Mouse (Mus musculus): ENCODE results near the gene Zfp790. TPM values are rescaled to one million over a fixed set of nuclear protein-coding genes. Genes with fewer than 3 reads are reported as not detected.

The Zfp790 gene
- polyA plus RNA-seq (2014; fragmentation: Nextera tagmentation; extraction: Ambion mirVana), result 12.8 and 14.5 TPM in 2 replicates

- peaks cover 16% of the 10 kb centered on the region for H3K4me1 ChIP-seq (ENCODE audit: control insufficient read depth, insufficient read depth, low read length)
- no peaks in the 10 kb centered on the region for H3K9me3 ChIP-seq (ENCODE audit: control insufficient read depth, low read length)
- H3K27ac ChIP-seq (replicated peaks; ENCODE audit: low read depth, low read length), result peak within 1 kb of the TSS; percentile 89
- H3K36me3 ChIP-seq (ENCODE audit: control insufficient read depth, insufficient read depth, low read length), result 0 out of 2 replicates have a peak, but pooled peaks cover 3% of the 10 kb centered on the region
- WGBS, result under 1% methylated on average over 26 of the region's 26 CpGs
- H3K4me3 ChIP-seq (ENCODE audit: low read depth, low read length), result peak within 1 kb of the TSS; percentile 58
- ATAC-seq (ENCODE audit: low read depth), result peak; percentile 97
- peak; percentile 98 for DNase-seq (ENCODE audit: low spot score)
- no peaks in the 10 kb centered on the region for H3K27me3 ChIP-seq (replicated peaks; ENCODE audit: control insufficient read depth, insufficient read depth, low read length)
- peak within 1 kb of the TSS; percentile 76 for H3K9ac ChIP-seq (ENCODE audit: low read depth, low read length)
- H3K4me2 ChIP-seq (ENCODE audit: low read depth, low read length), result peak within 1 kb of the TSS; percentile 72
Measured at GRCm38 (mm10) chr7:29815910-29816429, at the start of gene Zfp790. Zfp790 (plus strand) TSS chr7:29816114.

DNA sequence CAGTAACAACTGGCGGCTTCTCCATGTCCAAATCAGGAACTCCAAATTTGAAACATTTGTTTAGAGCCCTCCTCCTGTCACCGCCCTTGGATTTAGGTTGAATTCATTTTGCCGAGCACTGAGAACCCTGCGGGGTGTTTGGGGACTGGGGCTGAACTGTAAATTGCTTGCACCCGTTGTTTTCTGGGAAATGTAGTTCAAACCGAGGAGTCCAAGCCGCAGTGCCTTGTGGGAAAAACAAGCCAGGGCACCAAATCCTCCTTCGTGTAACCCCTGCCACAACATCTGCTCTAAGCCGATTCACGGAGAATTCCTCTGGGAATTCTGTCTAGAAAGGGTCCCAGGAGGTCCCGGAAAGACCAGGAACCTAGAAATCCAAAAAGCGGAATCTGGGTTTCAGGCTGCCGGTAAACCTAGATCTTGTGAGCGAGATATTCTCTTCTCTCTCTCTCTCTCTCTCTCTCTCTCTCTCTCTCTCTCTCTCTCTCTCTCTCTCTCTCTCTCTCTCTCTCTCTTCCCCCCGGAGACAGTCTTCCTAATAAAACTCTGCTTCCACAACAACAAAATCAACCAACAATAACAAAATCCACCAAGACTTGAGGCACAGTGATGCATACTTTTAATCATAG lies 48.7 kb upstream of the Zfp790 start:
- peak overlapping the region; percentile 62 for H3K9ac ChIP-seq (ENCODE audit: low read depth, low read length)
- 2% methylated on average over 15 of the region's 15 CpGs for WGBS
- H3K27ac ChIP-seq (replicated peaks; ENCODE audit: low read depth, low read length), result peak overlapping the region; percentile 65; the same call in 1 of the 2 replicates

DNA sequence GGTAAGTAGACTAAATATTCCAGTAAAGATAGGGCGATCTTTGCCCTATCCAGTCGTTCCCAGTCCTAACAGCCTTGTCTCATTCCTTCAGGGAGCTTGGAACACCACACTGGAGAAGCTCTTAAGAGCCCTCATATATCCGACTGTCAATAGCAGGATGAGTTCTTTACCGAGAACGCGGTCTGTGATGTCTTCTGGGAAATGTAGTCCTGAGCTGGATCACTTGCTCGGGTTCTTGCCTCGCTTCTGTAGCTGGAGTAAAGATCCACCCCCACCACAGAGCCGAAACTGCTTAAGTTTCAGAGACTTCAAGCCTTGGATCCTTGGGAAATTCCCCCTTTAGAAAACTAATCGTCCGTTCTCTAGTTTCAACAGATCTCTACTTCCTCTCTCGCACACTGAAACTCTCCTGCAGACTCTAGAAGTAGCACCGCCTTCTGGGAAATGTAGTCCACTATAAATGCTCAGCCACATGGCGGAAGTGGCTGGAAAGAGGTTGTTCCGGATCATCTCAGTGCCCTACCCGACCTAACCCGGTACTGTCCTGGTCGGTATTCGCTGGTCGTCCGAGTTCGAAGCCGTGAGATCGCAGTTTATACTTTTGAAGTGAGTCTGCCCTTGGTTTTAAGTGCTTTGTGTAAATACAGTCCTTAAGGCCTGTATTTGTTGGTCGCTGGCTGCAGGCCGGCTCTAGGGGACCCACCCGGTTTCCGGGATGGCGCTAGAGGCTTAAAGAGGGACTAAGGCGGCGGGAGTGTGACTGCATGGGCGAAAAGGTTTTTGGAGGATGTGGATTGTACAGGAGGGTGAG lies 47.6 kb upstream of the Zfp790 start, which contains the start of gene Zfp84:
Zfp84 (plus strand) TSS at position 463 of the 811 bp plus-strand sequence.
- under 1% methylated on average over 32 of the region's 32 CpGs for WGBS
- Histone ChIP-seq H3K9me3 (ENCODE audit: control insufficient read depth, low read length) (no peaks in the 10 kb centered on the region), H3K4me2 (ENCODE audit: low read depth, low read length) (peak within 1 kb of the TSS; percentile 76), H3K36me3 (ENCODE audit: control insufficient read depth, insufficient read depth, low read length) (peaks cover 15% of the 10 kb centered on the region), H3K9ac (ENCODE audit: low read depth, low read length) (peak within 1 kb of the TSS; percentile 74), H3K27me3 (replicated peaks; ENCODE audit: control insufficient read depth, insufficient read depth, low read length) (no peaks in the 10 kb centered on the region), H3K4me1 (ENCODE audit: control insufficient read depth, insufficient read depth, low read length) (peaks cover 5% of the 10 kb centered on the region; the same call in 1 of the 2 replicates), H3K4me3 (ENCODE audit: low read depth, low read length) (peak within 1 kb of the TSS; percentile 72), H3K27ac (replicated peaks; ENCODE audit: low read depth, low read length) (peak within 1 kb of the TSS; percentile 89)
- peak; percentile 97 for ATAC-seq (ENCODE audit: low read depth)
- peak; percentile 97 for DNase-seq (ENCODE audit: low spot score)

More for the DNA sequence above, 48.7 kb upstream of the Zfp790 start:
- H3K36me3 ChIP-seq (ENCODE audit: control insufficient read depth, insufficient read depth, low read length), result peaks cover 4% of the 10 kb centered on the region
- DNase-seq (ENCODE audit: low spot score) (peak; percentile 95), ATAC-seq (ENCODE audit: low read depth) (peak; percentile 78)
- peak overlapping the region; percentile 76 for H3K4me2 ChIP-seq (ENCODE audit: low read depth, low read length)
- no peaks in the 10 kb centered on the region for H3K9me3 ChIP-seq (ENCODE audit: control insufficient read depth, low read length)
- H3K4me1 ChIP-seq (ENCODE audit: control insufficient read depth, insufficient read depth, low read length), result peaks cover 5% of the 10 kb centered on the region; the same call in 1 of the 2 replicates
- H3K27me3 ChIP-seq (replicated peaks; ENCODE audit: control insufficient read depth, insufficient read depth, low read length), result no peaks in the 10 kb centered on the region
- peak overlapping the region; percentile 72 for H3K4me3 ChIP-seq (ENCODE audit: low read depth, low read length)

DNA sequence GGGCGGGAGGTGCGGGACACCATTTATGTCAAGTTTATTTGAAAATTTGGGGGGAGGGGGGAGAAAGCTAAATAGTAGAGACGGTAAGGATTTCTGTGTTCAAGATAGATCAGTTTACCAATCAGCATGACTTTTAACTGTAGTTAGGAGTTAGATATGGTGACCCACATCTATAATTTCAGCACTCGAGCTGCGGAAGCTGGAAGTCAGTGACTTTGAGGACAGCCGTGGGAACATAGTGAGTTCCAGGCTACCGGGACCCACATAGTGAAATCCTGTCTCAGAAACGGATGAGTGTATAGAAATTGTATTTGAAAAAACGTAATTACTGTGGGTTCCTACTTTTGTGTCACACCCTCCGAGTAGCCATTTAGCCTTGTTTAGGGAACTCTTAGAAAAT lies 46.9 kb upstream of the Zfp790 start:
- Histone ChIP-seq H3K27me3 (replicated peaks; ENCODE audit: control insufficient read depth, insufficient read depth, low read length) (no peaks in the 10 kb centered on the region), H3K4me3 (ENCODE audit: low read depth, low read length) (peak overlapping the region; percentile 72), H3K9ac (ENCODE audit: low read depth, low read length) (peak overlapping the region; percentile 74), H3K27ac (replicated peaks; ENCODE audit: low read depth, low read length) (peak overlapping the region; percentile 89; the same call in 1 of the 2 replicates), H3K36me3 (ENCODE audit: control insufficient read depth, insufficient read depth, low read length) (peaks cover 22% of the 10 kb centered on the region), H3K4me2 (ENCODE audit: low read depth, low read length) (peak overlapping the region; percentile 66), H3K9me3 (ENCODE audit: control insufficient read depth, low read length) (no peaks in the 10 kb centered on the region), H3K4me1 (ENCODE audit: control insufficient read depth, insufficient read depth, low read length) (peaks cover 5% of the 10 kb centered on the region; the same call in 1 of the 2 replicates)
- no peak for DNase-seq (ENCODE audit: low spot score)
- 6% methylated on average over 10 of the region's 10 CpGs for WGBS
- ATAC-seq (ENCODE audit: low read depth), result no peak

DNA sequence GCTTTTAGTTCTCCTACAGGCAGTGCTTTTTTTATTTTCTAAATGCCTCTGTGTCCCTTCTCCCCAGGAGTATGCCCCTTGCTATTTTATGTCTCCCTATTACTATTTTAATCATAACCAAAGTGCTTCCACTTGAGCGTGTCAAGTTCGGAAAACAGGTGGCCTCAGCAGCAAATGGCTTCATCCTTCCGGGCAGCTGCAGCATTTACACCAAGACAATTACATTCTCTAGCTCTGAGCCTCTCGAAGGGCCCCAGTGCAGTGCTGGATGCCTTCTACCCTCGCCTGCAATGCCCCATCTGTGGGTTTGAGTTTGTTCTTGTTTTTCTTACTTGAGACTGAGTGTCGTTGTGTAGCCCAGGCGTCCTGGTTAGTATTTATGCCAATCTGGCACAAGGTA lies 42.4 kb upstream of the Zfp790 start:
- peaks cover 5% of the 10 kb centered on the region; the same call in 1 of the 2 replicates for H3K4me1 ChIP-seq (ENCODE audit: control insufficient read depth, insufficient read depth, low read length)
- no peak overlapping the region for H3K4me3 ChIP-seq (ENCODE audit: low read depth, low read length)
- peaks cover 63% of the 10 kb centered on the region for H3K36me3 ChIP-seq (ENCODE audit: control insufficient read depth, insufficient read depth, low read length)
- ATAC-seq (ENCODE audit: low read depth) (peak; percentile 50; the same call in 1 of the 2 replicates), DNase-seq (ENCODE audit: low spot score) (peak; percentile 62)
- 89% methylated on average over 7 of the region's 7 CpGs for WGBS
- H3K9me3 ChIP-seq (ENCODE audit: control insufficient read depth, low read length), result no peaks in the 10 kb centered on the region
- no peaks in the 10 kb centered on the region for H3K27me3 ChIP-seq (replicated peaks; ENCODE audit: control insufficient read depth, insufficient read depth, low read length)
- no peak overlapping the region for H3K27ac ChIP-seq (replicated peaks; ENCODE audit: low read depth, low read length)
- H3K4me2 ChIP-seq (ENCODE audit: low read depth, low read length), result no peak overlapping the region
- H3K9ac ChIP-seq (ENCODE audit: low read depth, low read length), result no peak overlapping the region

- no peak for DNase-seq (ENCODE audit: low spot score)
- WGBS, result 82% methylated on average over 3 of the region's 3 CpGs
- H3K27ac ChIP-seq (replicated peaks; ENCODE audit: low read depth, low read length), result no peak overlapping the region
- H3K9me3 ChIP-seq (ENCODE audit: control insufficient read depth, low read length), result no peaks in the 10 kb centered on the region
- H3K4me3 ChIP-seq (ENCODE audit: low read depth, low read length), result no peak overlapping the region
- ATAC-seq (ENCODE audit: low read depth), result no peak
- H3K9ac ChIP-seq (ENCODE audit: low read depth, low read length), result no peak overlapping the region
- H3K36me3 ChIP-seq (ENCODE audit: control insufficient read depth, insufficient read depth, low read length), result peaks cover 70% of the 10 kb centered on the region
- peaks cover 2% of the 10 kb centered on the region; the same call in 1 of the 2 replicates for H3K4me1 ChIP-seq (ENCODE audit: control insufficient read depth, insufficient read depth, low read length)
- H3K4me2 ChIP-seq (ENCODE audit: low read depth, low read length), result no peak overlapping the region
- H3K27me3 ChIP-seq (replicated peaks; ENCODE audit: control insufficient read depth, insufficient read depth, low read length), result no peaks in the 10 kb centered on the region
Measured at GRCm38 (mm10) chr7:29774371-29774770, 41.5 kb upstream of the Zfp790 start.

DNA sequence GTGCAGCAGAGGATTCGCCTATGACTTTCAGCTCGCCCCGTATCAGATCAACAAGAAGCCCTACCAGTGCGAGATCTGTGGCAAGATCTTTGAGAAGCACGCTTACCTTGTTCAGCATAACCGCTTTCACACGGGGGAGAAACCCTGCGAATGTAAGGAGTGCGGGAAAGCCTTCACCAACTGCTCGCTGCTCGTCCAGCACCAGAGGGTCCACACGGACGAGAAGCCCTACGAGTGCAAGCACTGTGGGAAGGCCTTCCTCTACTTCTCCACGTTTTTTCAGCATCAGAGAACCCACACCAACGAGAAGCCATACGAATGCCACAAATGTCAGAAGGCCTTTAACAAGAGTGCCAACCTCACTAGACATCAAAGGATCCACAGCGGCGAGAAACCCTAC lies 39.3 kb upstream of the Zfp790 start:
- ATAC-seq (ENCODE audit: low read depth) (no peak), DNase-seq (ENCODE audit: low spot score) (no peak)
- no peaks in the 10 kb centered on the region for H3K4me1 ChIP-seq (ENCODE audit: control insufficient read depth, insufficient read depth, low read length)
- H3K4me3 ChIP-seq (ENCODE audit: low read depth, low read length), result no peak overlapping the region
- no peaks in the 10 kb centered on the region for H3K27me3 ChIP-seq (replicated peaks; ENCODE audit: control insufficient read depth, insufficient read depth, low read length)
- no peak overlapping the region for H3K4me2 ChIP-seq (ENCODE audit: low read depth, low read length)
- no peak overlapping the region for H3K9ac ChIP-seq (ENCODE audit: low read depth, low read length)
- H3K36me3 ChIP-seq (ENCODE audit: control insufficient read depth, insufficient read depth, low read length), result peaks cover 75% of the 10 kb centered on the region
- no peaks in the 10 kb centered on the region for H3K9me3 ChIP-seq (ENCODE audit: control insufficient read depth, low read length)
- no peak overlapping the region for H3K27ac ChIP-seq (replicated peaks; ENCODE audit: low read depth, low read length)
- WGBS, result 96% methylated on average over 19 of the region's 19 CpGs

DNA sequence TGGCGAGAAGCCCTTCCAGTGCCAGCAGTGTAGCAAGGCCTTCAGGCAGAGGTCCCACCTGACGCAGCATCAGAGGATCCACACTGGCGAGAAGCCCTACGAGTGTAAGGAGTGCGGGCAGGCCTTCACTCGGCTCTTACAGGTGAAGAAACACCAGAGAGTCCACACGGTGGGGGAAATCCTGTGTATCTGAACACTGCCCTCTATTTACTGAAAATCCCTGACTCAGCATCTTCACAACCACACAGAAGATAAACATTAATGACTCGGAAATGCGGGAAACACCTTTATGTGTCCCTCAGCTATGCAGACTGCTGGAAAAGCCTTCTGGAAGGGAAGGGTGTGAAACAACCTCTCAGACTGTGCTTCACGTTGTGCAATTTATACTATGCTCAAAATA lies 38.5 kb upstream of the Zfp790 start:
- no peak overlapping the region for H3K4me3 ChIP-seq (ENCODE audit: low read depth, low read length)
- H3K4me1 ChIP-seq (ENCODE audit: control insufficient read depth, insufficient read depth, low read length), result no peaks in the 10 kb centered on the region
- ATAC-seq (ENCODE audit: low read depth) (no peak), DNase-seq (ENCODE audit: low spot score) (no peak)
- 92% methylated on average over 10 of the region's 10 CpGs for WGBS
- H3K27ac ChIP-seq (replicated peaks; ENCODE audit: low read depth, low read length), result no peak overlapping the region
- no peak overlapping the region for H3K4me2 ChIP-seq (ENCODE audit: low read depth, low read length)
- H3K9ac ChIP-seq (ENCODE audit: low read depth, low read length), result no peak overlapping the region
- H3K36me3 ChIP-seq (ENCODE audit: control insufficient read depth, insufficient read depth, low read length), result peaks cover 69% of the 10 kb centered on the region
- H3K27me3 ChIP-seq (replicated peaks; ENCODE audit: control insufficient read depth, insufficient read depth, low read length), result no peaks in the 10 kb centered on the region
- no peaks in the 10 kb centered on the region for H3K9me3 ChIP-seq (ENCODE audit: control insufficient read depth, low read length)

Data from embryonic facial prominence, embryonic 14.5 days (tissue).